Comparison of ENCODE assay signal across 9 mouse cellular contexts in the genomic region with DNA sequence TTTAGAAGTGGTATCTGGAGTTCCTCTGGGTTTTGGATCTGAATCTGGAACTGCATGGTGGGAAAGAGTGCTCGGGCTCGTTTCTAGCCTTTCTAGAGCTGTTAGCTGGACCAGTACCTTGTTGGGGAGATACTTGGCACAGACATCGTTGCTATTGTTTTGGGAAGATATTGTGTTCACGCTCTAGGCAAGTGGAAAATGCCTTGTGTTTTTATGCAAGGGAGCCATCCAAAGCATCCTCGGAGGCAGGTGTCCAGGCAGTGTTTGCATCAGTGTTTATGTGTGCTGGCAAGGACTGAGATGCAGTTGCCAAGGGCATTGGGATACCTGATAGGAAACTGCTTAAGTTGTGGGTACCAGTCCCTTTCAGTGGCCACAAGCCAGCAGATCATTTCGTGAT. TPM values are rescaled to one million over a fixed set of nuclear protein-coding genes. Genes with fewer than 3 reads are reported as not detected.
DNase-seq lines count a peak whose midpoint lies in the region; ATAC-seq and TF ChIP-seq lines count a peak whose summit lies in the region.
"Had no signal": no experiment of that assay in that cellular context is flagged by ENCODE, and none has a peak within 500 bp of the region (broad histone marks: within the 10 kb centered on the region; RNA-seq: fewer than 3 reads in every experiment).

No protein-coding gene starts in this region.

- peak overlapping the region; percentile 70 for H3K9ac ChIP-seq in lung, embryonic 14.5 days
- H3K9ac ChIP-seq in embryonic facial prominence, embryonic 12.5 days, result 0 out of 2 replicates have a peak overlapping the region, but pooled peaks have one; percentile 79
- H3K9ac ChIP-seq in limb, embryonic 11.5 days (ENCODE audit: low read length), result peak overlapping the region; percentile 17; the same call in 1 of the 2 replicates

- no peaks in the 10 kb centered on the region for H3K9me3 ChIP-seq in lung, embryonic 14.5 days (ENCODE audit: low read depth, low read length)
- H3K9me3 ChIP-seq in embryonic facial prominence, embryonic 12.5 days, result no peaks in the 10 kb centered on the region
- no peaks in the 10 kb centered on the region for H3K9me3 ChIP-seq in limb, embryonic 11.5 days (ENCODE audit: control insufficient read depth, low read length)

- DNase-seq in lung, embryonic 14.5 days, result no peak
- no peak for DNase-seq in lung, postnatal 36 days
- DNase-seq in limb, embryonic 11.5 days (ENCODE audit: low spot score), result no peak
- no peak for DNase-seq in layer of hippocampus, adult 9-11 months
- DNase-seq in spleen, postnatal 36 days (ENCODE audit: low spot score in 2 of 2), result no peak
- DNase-seq in heart, adult 11 months, result no peak
- DNase-seq: kidney, postnatal 14 days had no signal

- H3K4me2 ChIP-seq in lung, embryonic 14.5 days, result peak overlapping the region; percentile 74
- peak overlapping the region; percentile 80 for H3K4me2 ChIP-seq in embryonic facial prominence, embryonic 12.5 days (replicated peaks)
- H3K4me2 ChIP-seq in limb, embryonic 11.5 days (ENCODE audit: low read depth, severe bottlenecking), result peak overlapping the region; percentile 85

- no peaks in the 10 kb centered on the region for H3K36me3 ChIP-seq in lung, embryonic 14.5 days (ENCODE audit: insufficient read depth)
- H3K36me3 ChIP-seq in embryonic facial prominence, embryonic 12.5 days, result no peaks in the 10 kb centered on the region
- H3K36me3 ChIP-seq in limb, embryonic 11.5 days (ENCODE audit: control insufficient read depth, insufficient read depth, low read length), result no peaks in the 10 kb centered on the region

- WGBS in lung, embryonic 14.5 days, result 26% methylated on average over 6 of the region's 6 CpGs
- 42% methylated on average over 6 of the region's 6 CpGs for WGBS in embryonic facial prominence, embryonic 12.5 days
- WGBS in limb, embryonic 11.5 days, result 50% methylated on average over 6 of the region's 6 CpGs
- 6% methylated on average over 6 of the region's 6 CpGs for WGBS in olfactory bulb, adult 2 months

- H3K27me3 ChIP-seq in lung, embryonic 14.5 days (ENCODE audit: insufficient read depth, low read length), result no peaks in the 10 kb centered on the region
- H3K27me3 ChIP-seq in embryonic facial prominence, embryonic 12.5 days, result no peaks in the 10 kb centered on the region
- H3K27me3 ChIP-seq in limb, embryonic 11.5 days (ENCODE audit: control insufficient read depth, insufficient read depth, low read length), result 0 out of 2 replicates have a peak, but pooled peaks cover 3% of the 10 kb centered on the region

- TF ChIP-seq POLR2A in olfactory bulb, adult 2 months (IDR thresholded peaks at IDR 0.05; ENCODE audit: insufficient read depth, low read depth, low read length), result no peak

- H3K27ac ChIP-seq in lung, embryonic 14.5 days (ENCODE audit: low read depth), result no peak overlapping the region
- H3K27ac ChIP-seq in embryonic facial prominence, embryonic 12.5 days, result no peak overlapping the region
- H3K27ac ChIP-seq in limb, embryonic 11.5 days (replicated peaks; ENCODE audit: low read depth, low read length), result no peak overlapping the region
- H3K27ac ChIP-seq in olfactory bulb, adult 2 months (ENCODE audit: insufficient read depth, low read depth, low read length), result no peak overlapping the region

- 0 out of 2 replicates have a peak, but pooled peaks cover 3% of the 10 kb centered on the region for H3K4me1 ChIP-seq in lung, embryonic 14.5 days (ENCODE audit: insufficient read depth)
- H3K4me1 ChIP-seq in embryonic facial prominence, embryonic 12.5 days, result peaks cover 28% of the 10 kb centered on the region
- H3K4me1 ChIP-seq in limb, embryonic 11.5 days (ENCODE audit: control insufficient read depth, insufficient read depth, low read length), result peaks cover 8% of the 10 kb centered on the region; the same call in 1 of the 2 replicates
- H3K4me1 ChIP-seq in olfactory bulb, adult 2 months (ENCODE audit: control insufficient read depth, insufficient read depth, low read length), result peaks cover 4% of the 10 kb centered on the region

- ATAC-seq in lung, embryonic 14.5 days (ENCODE audit: insufficient read depth), result no peak
- no peak for ATAC-seq in embryonic facial prominence, embryonic 12.5 days (ENCODE audit: insufficient number of reproducible peaks, insufficient read depth, low FRiP score, low TSS enrichment)
- no peak for ATAC-seq in limb, embryonic 11.5 days (ENCODE audit: insufficient number of reproducible peaks, low FRiP score, low TSS enrichment, low read depth)

- peak overlapping the region; percentile 66 for H3K4me3 ChIP-seq in lung, embryonic 14.5 days (ENCODE audit: low read depth, low read length)
- peak overlapping the region; percentile 68 for H3K4me3 ChIP-seq in embryonic facial prominence, embryonic 12.5 days
- peak overlapping the region; percentile 79 for H3K4me3 ChIP-seq in limb, embryonic 11.5 days (ENCODE audit: low read depth, low read length)
- H3K4me3 ChIP-seq in olfactory bulb, adult 2 months (ENCODE audit: insufficient read depth, low read depth, low read length), result peak overlapping the region; percentile 16

- no peak for TF ChIP-seq CTCF in lung, embryonic 14.5 days (IDR thresholded peaks at IDR 0.05; ENCODE audit: low read depth)
- TF ChIP-seq CTCF in olfactory bulb, adult 2 months (IDR thresholded peaks at IDR 0.05; ENCODE audit: insufficient read depth, low read depth, low read length), result no peak

RNA-seq across cellular contexts. Expression of gene Rnf182, which starts 1.0 kb away (rescaled TPM):
- polyA plus RNA-seq in lung, embryonic 14.5 days (2014; fragmentation: Nextera tagmentation; extraction: Ambion mirVana), result 3.6 and 6.4 TPM in 2 replicates
- polyA plus RNA-seq in embryonic facial prominence, embryonic 12.5 days (2016; fragmentation: Nextera tagmentation; extraction: Ambion mirVana), result 11.6 and 12.0 TPM in 2 replicates
- polyA plus RNA-seq in limb, embryonic 11.5 days (2014; fragmentation: Nextera tagmentation; extraction: Ambion mirVana), result 5.5 and 5.9 TPM in 2 replicates
- polyA plus RNA-seq in olfactory bulb, adult 2 months (2012; ENCODE audit: insufficient read depth, insufficient read length, low replicate concordance, missing spikeins), result not detected in 2 replicates

RNA-seq across cellular contexts. Expression of gene Mcur1, which starts 56.6 kb away (rescaled TPM):
- polyA plus RNA-seq in lung, embryonic 14.5 days (2014; fragmentation: Nextera tagmentation; extraction: Ambion mirVana), result 17.3 and 18.9 TPM in 2 replicates
- 13.5 and 15.0 TPM in 2 replicates for polyA plus RNA-seq in embryonic facial prominence, embryonic 12.5 days (2016; fragmentation: Nextera tagmentation; extraction: Ambion mirVana)
- polyA plus RNA-seq in limb, embryonic 11.5 days (2014; fragmentation: Nextera tagmentation; extraction: Ambion mirVana), result 13.9 and 17.0 TPM in 2 replicates
- not detected in 2 replicates for polyA plus RNA-seq in olfactory bulb, adult 2 months (2012; ENCODE audit: insufficient read depth, insufficient read length, low replicate concordance, missing spikeins)

Comparison
In these comparisons a context has a peak if more than half of its experiments do, and no peak if none do; other contexts are left out.
1. H3K4me3 ChIP-seq: peak in every context shown above with its lines; median percentile 79 in limb, embryonic 11.5 days; 68 in embryonic facial prominence, embryonic 12.5 days; 66 in lung, embryonic 14.5 days; 16 in olfactory bulb, adult 2 months.
2. H3K9ac ChIP-seq: peak in every context shown above with its lines; median percentile 79 in embryonic facial prominence, embryonic 12.5 days; 70 in lung, embryonic 14.5 days; 17 in limb, embryonic 11.5 days.
3. RNA of gene Mcur1, which starts 56.6 kb away (polyA plus RNA-seq): 17.3 to 18.9 TPM in lung, embryonic 14.5 days, 13.5 to 15.0 TPM in embryonic facial prominence, embryonic 12.5 days and 13.9 to 17.0 TPM in limb, embryonic 11.5 days; not detected in olfactory bulb, adult 2 months; every median in the first group is over 10 times any median in the second.
4. Peak in every context shown above with its lines, with median percentiles within 50 percentile points of each other: H3K4me2 ChIP-seq.